Mouse (Mus musculus) kidney, adult 10 weeks (tissue): ENCODE results near the gene Shisa8. TPM values are rescaled to one million over a fixed set of nuclear protein-coding genes. Genes with fewer than 3 reads are reported as not detected.

ENCODE experiments used
- polyA plus RNA-seq: library from polyadenylated mRNA; stranded (reverse); fragments of 350-450 nt; fragmentation: Illumina TruSeq; extraction: RNeasy Lipid Tissue Mini Kit (QIAGEN cat#74804); gene quantifications from one replicate; pipeline ENCODE4 v1.2.3, GENCODE M21; 2014; ENCODE audit warnings: low read depth, low replicate concordance

Shisa8 gene
- not detected for polyA plus RNA-seq

GRCm38 (mm10) chr15:82212752-82213063 lies at the start of gene Shisa8:
TSS of gene Shisa8 (minus strand) at chr15:82212815.

GRCm38 (mm10) chr15:82252097-82252496 lies 39.5 kb upstream of the Shisa8 start, which contains the start of gene 1500009C09Rik:
TSS of gene 1500009C09Rik (plus strand) at chr15:82252397.

GRCm38 (mm10) chr15:82244115-82244804 lies 31.6 kb upstream of the Shisa8 start, which contains the start of gene Cenpm:
TSS of gene Cenpm (minus strand) at chr15:82244748.

GRCm38 (mm10) chr15:82223657-82224601 lies 11.3 kb upstream of the Shisa8 start, which contains the start of gene Tnfrsf13c:
TSS of gene Tnfrsf13c (minus strand) at chr15:82224369.

Other genes with a start within 250 kb of the Shisa8 start
- gene 1700029P11Rik, start 232.3 kb downstream of the Shisa8 start, polyA plus RNA-seq = not detected
- 76.0 TPM for gene Xrcc6, start 225.0 kb downstream of the Shisa8 start, polyA plus RNA-seq
- gene Desi1, start 179.0 kb downstream of the Shisa8 start, polyA plus RNA-seq = 11.2 TPM
- 312 TPM for gene Snu13, start 165.2 kb downstream of the Shisa8 start, polyA plus RNA-seq
- gene 4930407I10Rik, start 153.7 kb downstream of the Shisa8 start, polyA plus RNA-seq = not detected
- not detected for gene Mei1, start 142.8 kb downstream of the Shisa8 start, polyA plus RNA-seq
- gene Ccdc134, start 84.9 kb downstream of the Shisa8 start, polyA plus RNA-seq = 1.4 TPM
- gene Srebf2, start 65.6 kb downstream of the Shisa8 start, polyA plus RNA-seq = 10.9 TPM
- not detected for gene Tnfrsf13c, start 11.6 kb upstream of the Shisa8 start, polyA plus RNA-seq
- gene Cenpm, start 31.9 kb upstream of the Shisa8 start, polyA plus RNA-seq = not detected
- gene 1500009C09Rik, start 39.6 kb upstream of the Shisa8 start, polyA plus RNA-seq = not detected
- gene Sept3, start 62.1 kb upstream of the Shisa8 start, polyA plus RNA-seq = 0.20 TPM
- not detected for gene Wbp2nl, start 86.1 kb upstream of the Shisa8 start, polyA plus RNA-seq
- 25.8 TPM for gene Naga, start 126.1 kb upstream of the Shisa8 start, polyA plus RNA-seq
- gene Pheta2, start 126.1 kb upstream of the Shisa8 start, polyA plus RNA-seq = 0.32 TPM
- gene Smdt1, start 126.1 kb upstream of the Shisa8 start, polyA plus RNA-seq = 46.6 TPM
- 528 TPM for gene Ndufa6, start 141.5 kb upstream of the Shisa8 start, polyA plus RNA-seq
- 12.2 TPM for gene Cyp2d22, start 167.4 kb upstream of the Shisa8 start, polyA plus RNA-seq
- not detected for gene Cyp2d11, start 181.2 kb upstream of the Shisa8 start, polyA plus RNA-seq
- gene Cyp2d10, start 194.4 kb upstream of the Shisa8 start, polyA plus RNA-seq = not detected
- gene Cyp2d9, start 220.6 kb upstream of the Shisa8 start, polyA plus RNA-seq = 7.8 TPM